1 mouse cellular context compared by ENCODE assay signal in genomic region chr16:18250828-18251790, GRCm38 (mm10).
TF ChIP-seq lines count a peak whose summit lies in the region.

No protein-coding gene starts in this region.

TF ChIP-seq in MEL, 35 proteins besides CTCF, POLR2A, EP300 and RAD21:
- TF ChIP-seq RCOR1 (IDR thresholded peaks at IDR 0.05; ENCODE audit: low read depth, low read length) = no peak
- TF ChIP-seq ZMIZ1 (IDR thresholded peaks at IDR 0.05; ENCODE audit: low read depth, low read length) = peak; percentile 47; the same call in 1 of the 2 replicates
